Mouse (Mus musculus) testis, adult 2 months (tissue): Measurements from ENCODE around the gene Fxyd4.

Experiments
- CTCF ChIP-seq: fragments of 200-500 bp; IDR thresholded peaks from 2 replicates; pipeline ENCODE4 v1.5.1; 2012; ENCODE audit warnings: low read depth, mild to moderate bottlenecking, inconsistent platforms, low read length, moderate library complexity; ENCODE audit not compliant: control insufficient read depth, insufficient read depth, insufficient replicate concordance
- POLR2A ChIP-seq: fragments of 200-500 bp; IDR thresholded peaks from 2 replicates; pipeline ENCODE4 v1.6.1; 2012; ENCODE audit warnings: low read depth, mild to moderate bottlenecking, inconsistent platforms, low read length, moderate library complexity; ENCODE audit not compliant: control insufficient read depth

GRCm38 (mm10) chr6:117907301-117907978 lies 30.1 kb downstream of the Fxyd4 start:
- TF ChIP-seq POLR2A (peak; percentile 34; the same call in 1 of the 2 replicates), CTCF (no peak)
